In the genomic region with DNA sequence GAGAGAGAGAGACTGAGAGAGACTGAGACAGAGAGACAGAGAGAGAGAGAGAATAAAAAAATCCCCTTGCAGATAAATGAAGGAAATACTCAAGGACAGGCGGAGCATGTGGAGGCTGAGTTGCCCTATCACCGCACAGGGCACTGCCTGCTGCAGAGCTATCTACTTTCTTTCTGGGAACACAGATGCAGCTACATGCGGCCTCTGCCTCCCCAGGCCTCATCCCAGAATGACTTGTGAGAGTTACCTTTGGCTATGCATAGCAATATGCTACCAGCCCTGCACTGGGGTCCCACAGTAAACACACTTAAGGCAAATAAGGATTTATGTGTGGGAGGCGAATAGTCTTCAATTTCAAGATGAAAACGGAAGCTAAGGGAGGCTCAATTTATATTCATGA, we compare ENCODE assay signal across 12 mouse cellular contexts.
A peak's percentile ranks its signal among the peaks of the same experiment; 100 is the strongest.
DNase-seq lines count a peak whose midpoint lies in the region; ATAC-seq and TF ChIP-seq lines count a peak whose summit lies in the region.
"Had no signal": no experiment of that assay in that cellular context is flagged by ENCODE, and none has a peak within 500 bp of the region (broad histone marks: within the 10 kb centered on the region; RNA-seq: fewer than 3 reads in every experiment).

No protein-coding gene starts in this region.

- no peak overlapping the region for H3K27ac ChIP-seq in liver, embryonic 11.5 days (ENCODE audit: low read depth, low read length)
- no peak overlapping the region for H3K27ac ChIP-seq in liver, postnatal 0 days (ENCODE audit: low read depth)
- peak overlapping the region; percentile 78 to 93 for H3K27ac ChIP-seq in heart, embryonic 14.5 days (replicated peaks in 1 of 2; ENCODE audit: control insufficient read depth in 1 of 2, insufficient read depth in 1 of 2, low read depth in 2 of 2, low read length in 2 of 2)
- peak overlapping the region; percentile 65 for H3K27ac ChIP-seq in midbrain, embryonic 16.5 days (ENCODE audit: low read length)
- H3K27ac ChIP-seq: forebrain, embryonic 10.5 days; limb, embryonic 10.5 days had no signal

- 53% methylated on average over 5 of the region's 5 CpGs for WGBS in liver, embryonic 11.5 days
- WGBS in liver, postnatal 0 days (ENCODE audit: insufficient replicate concordance): 54% methylated on average over 5 of the region's 5 CpGs
- WGBS in heart, embryonic 14.5 days: 24% methylated on average over 5 of the region's 5 CpGs
- 26% methylated on average over 5 of the region's 5 CpGs for WGBS in midbrain, embryonic 16.5 days

- 0 out of 2 replicates have a peak, but pooled peaks have one; percentile 41 for ATAC-seq in liver, embryonic 11.5 days (replicated peaks; ENCODE audit: low FRiP score)
- ATAC-seq in liver, postnatal 0 days: no peak
- peak; percentile 54; the same call in 1 of the 2 replicates for ATAC-seq in heart, embryonic 14.5 days (ENCODE audit: insufficient number of reproducible peaks, insufficient read depth, low FRiP score, low read depth)
- peak; percentile 41; the same call in 1 of the 2 replicates for ATAC-seq in midbrain, embryonic 16.5 days
- ATAC-seq: lung, postnatal 0 days had no signal

- H3K4me3 ChIP-seq in liver, embryonic 11.5 days (ENCODE audit: low read depth, low read length): no peak overlapping the region
- H3K4me3 ChIP-seq in liver, postnatal 0 days (ENCODE audit: low read depth, low read length): no peak overlapping the region
- H3K4me3 ChIP-seq in heart, embryonic 14.5 days (ENCODE audit: control insufficient read depth in 1 of 2, insufficient read depth in 1 of 2, low read depth in 1 of 2, low read length in 2 of 2): no peak overlapping the region
- H3K4me3 ChIP-seq in midbrain, embryonic 16.5 days (ENCODE audit: low read depth, low read length): no peak overlapping the region
- H3K4me3 ChIP-seq: forebrain, embryonic 10.5 days; limb, embryonic 10.5 days had no signal

- no peak for TF ChIP-seq EP300 in liver, postnatal 0 days (IDR thresholded peaks at IDR 0.05; ENCODE audit: low read depth)

- no peaks in the 10 kb centered on the region for H3K4me1 ChIP-seq in liver, embryonic 11.5 days (replicated peaks; ENCODE audit: control insufficient read depth, insufficient read depth, low read length)
- H3K4me1 ChIP-seq in liver, postnatal 0 days (ENCODE audit: insufficient read depth): no peaks in the 10 kb centered on the region
- peaks cover 7 to 8% of the 10 kb centered on the region in 2 experiments; a peak in 2 of 4 replicates for H3K4me1 ChIP-seq in heart, embryonic 14.5 days (ENCODE audit: control insufficient read depth in 2 of 2, insufficient read depth in 2 of 2, low read length in 2 of 2)
- H3K4me1 ChIP-seq in midbrain, embryonic 16.5 days (ENCODE audit: control insufficient read depth, insufficient read depth, low read length): peaks cover 37% of the 10 kb centered on the region

- H3K9me3 ChIP-seq in liver, embryonic 11.5 days (ENCODE audit: control insufficient read depth, low read length): no peaks in the 10 kb centered on the region
- no peaks in the 10 kb centered on the region for H3K9me3 ChIP-seq in liver, postnatal 0 days (ENCODE audit: low read length)
- H3K9me3 ChIP-seq in heart, embryonic 14.5 days (ENCODE audit: control insufficient read depth, low read length): no peaks in the 10 kb centered on the region
- H3K9me3 ChIP-seq in midbrain, embryonic 16.5 days (replicated peaks; ENCODE audit: control insufficient read depth, low read length, poor library complexity, severe bottlenecking): no peaks in the 10 kb centered on the region
- H3K9me3 ChIP-seq: forebrain, embryonic 10.5 days; limb, embryonic 10.5 days had no signal

- no peaks in the 10 kb centered on the region for H3K27me3 ChIP-seq in liver, embryonic 11.5 days (replicated peaks; ENCODE audit: control insufficient read depth, insufficient read depth, low read length)
- H3K27me3 ChIP-seq in liver, postnatal 0 days (ENCODE audit: insufficient read depth, low read length): no peaks in the 10 kb centered on the region
- H3K27me3 ChIP-seq in heart, embryonic 14.5 days (ENCODE audit: control insufficient read depth, insufficient read depth, low read length): no peaks in the 10 kb centered on the region
- H3K27me3 ChIP-seq in midbrain, embryonic 16.5 days (ENCODE audit: control insufficient read depth, insufficient read depth, low read depth, low read length): no peaks in the 10 kb centered on the region

- no peak for TF ChIP-seq CTCF in liver, postnatal 0 days (IDR thresholded peaks at IDR 0.05; ENCODE audit: low read depth)

- no peaks in the 10 kb centered on the region for H3K36me3 ChIP-seq in liver, embryonic 11.5 days (ENCODE audit: control insufficient read depth, insufficient read depth, low read length)
- no peaks in the 10 kb centered on the region for H3K36me3 ChIP-seq in liver, postnatal 0 days (replicated peaks; ENCODE audit: insufficient read depth, low read length)
- no peaks in the 10 kb centered on the region for H3K36me3 ChIP-seq in heart, embryonic 14.5 days (ENCODE audit: control insufficient read depth, insufficient read depth, low read length)
- H3K36me3 ChIP-seq in midbrain, embryonic 16.5 days (ENCODE audit: control insufficient read depth, insufficient read depth, low read length): 0 out of 2 replicates have a peak, but pooled peaks cover 5% of the 10 kb centered on the region
- H3K36me3 ChIP-seq: forebrain, embryonic 10.5 days; limb, embryonic 10.5 days had no signal

- no peak overlapping the region for H3K4me2 ChIP-seq in liver, embryonic 11.5 days
- H3K4me2 ChIP-seq in liver, postnatal 0 days (ENCODE audit: low read depth, low read length): no peak overlapping the region
- peak overlapping the region; percentile 19 for H3K4me2 ChIP-seq in heart, embryonic 14.5 days (ENCODE audit: low read length)
- no peak overlapping the region for H3K4me2 ChIP-seq in midbrain, embryonic 16.5 days (ENCODE audit: low read length)

- DNase-seq in adrenal gland, postnatal 14 days: peak; percentile 17
- no peak for DNase-seq in adrenal gland, adult 18-20 months (ENCODE audit: low spot score in 2 of 2)
- DNase-seq in liver, embryonic 11.5 days (ENCODE audit: low spot score): no peak
- DNase-seq in liver, postnatal 0 days: no peak
- DNase-seq in lung, adult 18-20 months: no peak
- no peak for DNase-seq in urinary bladder, postnatal 36 days (ENCODE audit: low spot score in 2 of 2)
- DNase-seq: cerebellum, postnatal 14 days had no signal

- H3K9ac ChIP-seq in liver, embryonic 11.5 days (ENCODE audit: low read depth, low read length): no peak overlapping the region
- H3K9ac ChIP-seq in liver, postnatal 0 days (replicated peaks): no peak overlapping the region
- H3K9ac ChIP-seq in heart, embryonic 14.5 days (ENCODE audit: low read length): no peak overlapping the region
- peak overlapping the region; percentile 0; the same call in 1 of the 2 replicates for H3K9ac ChIP-seq in midbrain, embryonic 16.5 days (ENCODE audit: low read depth, low read length)

Comparison
In these comparisons a context has a peak if more than half of its experiments do, and no peak if none do; other contexts are left out.
1. H3K27ac ChIP-seq: peak in heart, embryonic 14.5 days (2 of 2) and midbrain, embryonic 16.5 days (single experiment); none in liver, embryonic 11.5 days (single experiment) and liver, postnatal 0 days (single experiment).